Mouse (Mus musculus) limb, embryonic 11.5 days (tissue): Measurements from ENCODE around the gene Slc25a23. TPM values are rescaled to one million over a fixed set of nuclear protein-coding genes. Genes with fewer than 3 reads are reported as not detected.
A peak's percentile ranks its signal among the peaks of the same experiment; 100 is the strongest.

ENCODE experiments used
- ATAC-seq: fragments of 200-750 bp; cut with Nextera tagmentation; 2 replicates; pipeline ENCODE4 v1.8.0; 2017; ENCODE audit warnings: low read depth; ENCODE audit not compliant: insufficient number of reproducible peaks, low FRiP score, low TSS enrichment
- DNase-seq: peaks from one replicate; pipeline ENCODE4 v3.0.0-alpha.2; 2015; ENCODE audit warnings: low spot score
- H3K27ac ChIP-seq: fragments of 300-500 bp; sonication (generic); replicated peaks from 2 replicates; pipeline ENCODE4 v1.5.1; 2014; ENCODE audit warnings: low read depth, mild to moderate bottlenecking, low read length
- H3K27me3 ChIP-seq: fragments of 300-500 bp; sonication (generic); 2 replicates; pipeline ENCODE4 v1.6.1; 2014; ENCODE audit warnings: mild to moderate bottlenecking, low read length, mixed read lengths; ENCODE audit not compliant: control insufficient read depth, insufficient read depth
- H3K36me3 ChIP-seq: fragments of 300-500 bp; sonication (generic); 2 replicates; pipeline ENCODE4 v1.6.1; 2014; ENCODE audit warnings: mild to moderate bottlenecking, low read length, moderate library complexity, mixed read lengths; ENCODE audit not compliant: control insufficient read depth, insufficient read depth
- H3K4me1 ChIP-seq: fragments of 300-500 bp; sonication (generic); 2 replicates; pipeline ENCODE4 v1.6.1; 2014; ENCODE audit warnings: low read length, mixed read lengths; ENCODE audit not compliant: control insufficient read depth, insufficient read depth
- H3K4me2 ChIP-seq: fragments of 300-500 bp; sonication (generic); 2 replicates; pipeline ENCODE4 v1.6.1; 2014; ENCODE audit warnings: low read depth, mild to moderate bottlenecking, moderate library complexity; ENCODE audit not compliant: severe bottlenecking
- H3K4me3 ChIP-seq: fragments of 300-500 bp; sonication (generic); 2 replicates; pipeline ENCODE4 v1.5.1; 2014; ENCODE audit warnings: low read depth, low read length
- H3K9ac ChIP-seq: fragments of 300-500 bp; sonication (generic); 2 replicates; pipeline ENCODE4 v1.6.1; 2014; ENCODE audit warnings: mild to moderate bottlenecking, low read length
- H3K9me3 ChIP-seq: fragments of 300-500 bp; sonication (generic); 2 replicates; pipeline ENCODE4 v1.6.1; 2016; ENCODE audit warnings: low read length; ENCODE audit not compliant: control insufficient read depth
- WGBS: fragments of 180-500 bp; shearing (Covaris S2); extraction: QIAGEN DNeasy Blood & Tissue Kit; methylation state at CpG from one replicate; pipeline ENCODE4 v1.1.7; 2014; 5-methylcytosine and 5-hydroxymethylcytosine counted together
- polyA plus RNA-seq: library from polyadenylated mRNA; unstranded; fragments of >200 nt; fragmentation: Nextera tagmentation; extraction: Ambion mirVana; gene quantifications from 2 replicates; pipeline ENCODE4 v1.2.1, GENCODE M21; 2014

Slc25a23 gene
- polyA plus RNA-seq, 1 experiment from 2014 or later, result 4.5 TPM

DNA sequence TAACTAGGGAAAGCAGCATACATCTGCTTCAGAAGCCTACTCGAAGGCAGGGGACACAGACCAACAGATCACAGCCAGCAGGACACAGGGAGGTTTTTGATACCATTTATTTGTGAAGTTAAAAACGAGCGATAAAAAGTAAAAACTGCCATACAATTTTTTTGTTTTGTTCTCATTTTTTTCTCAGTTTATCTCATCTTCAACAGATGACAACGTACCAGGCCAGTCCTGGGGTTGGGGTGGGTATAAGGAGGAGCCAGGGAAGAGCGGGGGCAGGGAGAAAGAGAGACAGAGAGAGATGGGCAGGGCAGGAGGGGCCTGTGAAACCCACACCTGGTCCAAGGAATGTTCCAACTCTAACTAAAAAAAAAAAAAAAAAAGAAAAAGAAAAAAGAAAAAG lies 38.7 kb downstream of the Slc25a23 start:
- Histone ChIP-seq H3K4me3 (no peak overlapping the region), H3K4me2 (no peak overlapping the region), H3K9ac (no peak overlapping the region), H3K36me3 (peaks cover 50% of the 10 kb centered on the region), H3K27me3 (no peaks in the 10 kb centered on the region), H3K4me1 (no peaks in the 10 kb centered on the region), H3K9me3 (no peaks in the 10 kb centered on the region), H3K27ac (no peak overlapping the region)
- ATAC-seq, result no peak
- DNase-seq, result no peak
- 93% methylated on average over 5 of the region's 5 CpGs for WGBS

- H3K4me2 ChIP-seq, result no peak overlapping the region
- H3K4me3 ChIP-seq, result no peak overlapping the region
- no peak for DNase-seq
- no peaks in the 10 kb centered on the region for H3K27me3 ChIP-seq
- no peaks in the 10 kb centered on the region for H3K9me3 ChIP-seq
- WGBS, result 75% methylated on average over 2 of the region's 2 CpGs
- no peak for ATAC-seq
- no peak overlapping the region for H3K27ac ChIP-seq
- no peaks in the 10 kb centered on the region for H3K4me1 ChIP-seq
- peaks cover 38% of the 10 kb centered on the region for H3K36me3 ChIP-seq
- no peak overlapping the region for H3K9ac ChIP-seq
Measured at GRCm38 (mm10) chr17:57019693-57020092, 40.0 kb downstream of the Slc25a23 start.

- H3K4me1 ChIP-seq, result peaks cover 4% of the 10 kb centered on the region; the same call in 1 of the 2 replicates
- peak overlapping the region; percentile 84; the same call in 1 of the 2 replicates for H3K4me2 ChIP-seq
- H3K9me3 ChIP-seq, result no peaks in the 10 kb centered on the region
- peak overlapping the region; percentile 68; the same call in 1 of the 2 replicates for H3K4me3 ChIP-seq
- peak overlapping the region; percentile 72; the same call in 1 of the 2 replicates for H3K27ac ChIP-seq
- no peak for DNase-seq
- no peaks in the 10 kb centered on the region for H3K27me3 ChIP-seq
- ATAC-seq, result no peak
- 75% methylated on average over 13 of the region's 13 CpGs for WGBS
- peak overlapping the region; percentile 80; the same call in 1 of the 2 replicates for H3K9ac ChIP-seq
- H3K36me3 ChIP-seq, result no peaks in the 10 kb centered on the region
Measured at GRCm38 (mm10) chr17:57012245-57012795, 47.3 kb downstream of the Slc25a23 start.

DNA sequence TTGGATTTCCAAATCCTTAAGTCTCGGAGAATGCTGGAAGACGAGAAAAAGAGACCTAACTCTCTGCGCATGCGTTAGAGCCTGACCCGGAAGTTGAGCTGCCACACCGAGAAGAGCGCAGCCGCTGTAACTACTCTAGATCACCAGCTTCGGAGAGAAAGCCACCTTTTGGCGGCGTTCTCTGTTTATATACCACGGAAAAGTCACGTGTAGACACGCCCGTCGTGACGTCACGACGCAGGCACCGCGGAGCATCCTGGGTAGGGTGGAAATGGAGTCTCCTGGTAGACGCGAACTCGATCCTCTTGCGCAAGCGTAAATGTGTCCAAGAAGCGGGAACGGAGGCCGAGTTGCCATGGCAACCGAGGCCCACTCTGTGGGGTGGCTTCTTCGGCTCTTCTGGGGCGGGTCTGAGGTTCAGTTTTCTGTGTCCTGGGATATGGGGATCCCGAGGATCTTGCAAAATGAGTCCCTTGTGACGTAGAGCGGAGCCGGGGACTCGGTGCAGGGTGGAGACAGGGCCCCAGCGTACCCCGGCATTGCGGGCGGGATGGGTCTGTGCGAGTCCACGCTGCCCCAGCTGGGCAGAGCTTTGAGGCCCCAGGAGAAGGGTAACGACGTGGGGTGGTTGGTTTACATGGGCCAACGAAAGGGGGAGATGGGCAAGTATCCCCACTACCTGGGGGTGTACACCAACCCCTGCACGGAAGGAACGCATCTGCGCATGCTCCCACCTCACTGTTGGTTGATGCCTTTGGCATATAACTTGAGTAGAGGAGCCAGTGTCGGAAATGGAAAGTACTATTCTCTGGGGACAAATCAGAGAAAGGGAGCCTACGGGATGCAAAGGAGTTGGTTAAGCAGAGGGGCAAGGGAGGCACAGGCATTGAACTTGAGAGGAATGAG lies 48.2 kb downstream of the Slc25a23 start, which contains the start of the genes Gtf2f1 and Gm17949:
Gtf2f1 (minus strand) TSS at position 53 of the 906 bp plus-strand sequence.
Gm17949 (plus strand) TSS at position 234 of the 906 bp plus-strand sequence.
- H3K4me1 ChIP-seq, result peaks cover 4% of the 10 kb centered on the region; the same call in 1 of the 2 replicates
- ATAC-seq (peak; percentile 89), DNase-seq (peak; percentile 99)
- H3K4me2 ChIP-seq, result peak within 1 kb of the TSS; percentile 84
- WGBS, result under 1% methylated on average over 51 of the region's 51 CpGs
- peak within 1 kb of the TSS; percentile 72 for H3K27ac ChIP-seq
- H3K9ac ChIP-seq, result peak within 1 kb of the TSS; percentile 80
- peaks cover 2% of the 10 kb centered on the region; the same call in 1 of the 2 replicates for H3K36me3 ChIP-seq
- no peaks in the 10 kb centered on the region for H3K9me3 ChIP-seq
- H3K4me3 ChIP-seq, result peak within 1 kb of the TSS; percentile 68
- H3K27me3 ChIP-seq, result no peaks in the 10 kb centered on the region

GRCm38 (mm10) chr17:57010911-57011235 lies 48.8 kb downstream of the Slc25a23 start:
- no peak overlapping the region for H3K27ac ChIP-seq
- H3K4me2 ChIP-seq, result peak overlapping the region; percentile 74
- no peaks in the 10 kb centered on the region for H3K9me3 ChIP-seq
- DNase-seq, result no peak
- peak overlapping the region; percentile 68 for H3K4me3 ChIP-seq
- peaks cover 4% of the 10 kb centered on the region; the same call in 1 of the 2 replicates for H3K4me1 ChIP-seq
- peak; percentile 44 for ATAC-seq
- H3K36me3 ChIP-seq, result peaks cover 6% of the 10 kb centered on the region; the same call in 1 of the 2 replicates
- under 1% methylated on average over 19 of the region's 19 CpGs for WGBS
- peak overlapping the region; percentile 53; the same call in 1 of the 2 replicates for H3K9ac ChIP-seq
- no peaks in the 10 kb centered on the region for H3K27me3 ChIP-seq

DNA sequence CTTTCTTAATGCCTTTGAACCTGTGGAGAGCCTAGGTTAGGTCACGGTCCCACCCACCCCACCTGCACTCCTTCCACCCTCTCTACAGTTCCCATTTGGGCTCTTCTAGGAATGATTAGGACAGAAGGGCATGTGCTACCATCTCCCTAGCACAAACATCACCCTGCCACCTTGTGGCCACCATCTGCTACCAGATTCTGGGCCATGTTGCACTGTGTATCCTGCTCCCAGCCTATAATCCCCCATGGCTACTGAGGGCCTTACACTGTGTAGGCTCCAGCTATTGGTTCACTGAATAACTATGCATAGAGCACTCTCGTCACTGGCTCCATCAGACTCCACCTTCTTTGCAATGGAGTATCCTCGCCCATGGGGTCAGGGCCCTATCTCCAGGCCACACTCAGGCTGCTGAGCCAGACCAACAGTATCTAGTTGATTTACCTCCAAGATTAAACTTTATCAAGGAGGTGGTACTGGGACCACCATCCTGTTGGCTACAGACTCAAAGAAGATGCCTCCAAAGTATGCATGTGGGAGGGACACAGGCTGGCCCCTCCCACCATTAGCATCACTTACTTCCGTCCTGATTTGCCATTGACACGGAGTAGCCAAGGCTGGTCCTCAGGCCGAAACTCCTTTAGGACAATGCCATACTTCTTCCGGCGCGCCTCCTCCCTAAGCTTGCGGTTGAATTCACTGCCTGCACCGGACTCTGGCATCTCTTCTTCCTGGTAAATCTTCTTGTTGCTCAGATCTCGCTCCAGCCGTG lies 52.3 kb downstream of the Slc25a23 start:
- DNase-seq, result no peak
- H3K4me1 ChIP-seq, result peaks cover 4% of the 10 kb centered on the region; the same call in 1 of the 2 replicates
- H3K36me3 ChIP-seq, result peaks cover 20% of the 10 kb centered on the region
- no peaks in the 10 kb centered on the region for H3K9me3 ChIP-seq
- no peaks in the 10 kb centered on the region for H3K27me3 ChIP-seq
- WGBS, result 93% methylated on average over 13 of the region's 13 CpGs
- H3K4me3 ChIP-seq, result no peak overlapping the region
- no peak overlapping the region for H3K9ac ChIP-seq
- no peak for ATAC-seq
- H3K4me2 ChIP-seq, result no peak overlapping the region
- H3K27ac ChIP-seq, result no peak overlapping the region

DNA sequence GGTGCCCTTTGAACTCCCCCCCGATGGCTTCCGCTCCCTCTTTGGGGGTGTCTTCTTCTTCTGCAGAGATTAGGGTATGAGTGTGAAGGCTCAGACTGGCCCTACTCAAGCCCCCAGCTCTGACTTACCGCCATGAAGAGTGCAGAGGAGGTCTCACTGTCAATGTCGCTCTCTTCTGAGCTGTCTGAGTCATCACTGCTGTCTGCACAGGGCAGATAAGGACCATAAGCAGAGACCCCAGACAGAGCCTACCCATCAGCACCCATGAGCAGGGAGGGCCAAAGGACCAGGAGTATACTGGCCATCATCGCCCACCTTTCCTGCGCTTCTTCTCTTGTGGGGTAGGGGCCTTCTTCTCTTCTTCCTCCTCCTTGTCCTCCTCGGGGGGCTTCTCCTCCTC lies 55.7 kb downstream of the Slc25a23 start:
- WGBS, result 93% methylated on average over 7 of the region's 7 CpGs
- no peak overlapping the region for H3K9ac ChIP-seq
- ATAC-seq (no peak), DNase-seq (no peak)
- peaks cover 23% of the 10 kb centered on the region for H3K36me3 ChIP-seq
- H3K27me3 ChIP-seq, result no peaks in the 10 kb centered on the region
- no peak overlapping the region for H3K4me2 ChIP-seq
- H3K4me3 ChIP-seq, result no peak overlapping the region
- H3K4me1 ChIP-seq, result no peaks in the 10 kb centered on the region
- no peaks in the 10 kb centered on the region for H3K9me3 ChIP-seq
- H3K27ac ChIP-seq, result no peak overlapping the region

DNA sequence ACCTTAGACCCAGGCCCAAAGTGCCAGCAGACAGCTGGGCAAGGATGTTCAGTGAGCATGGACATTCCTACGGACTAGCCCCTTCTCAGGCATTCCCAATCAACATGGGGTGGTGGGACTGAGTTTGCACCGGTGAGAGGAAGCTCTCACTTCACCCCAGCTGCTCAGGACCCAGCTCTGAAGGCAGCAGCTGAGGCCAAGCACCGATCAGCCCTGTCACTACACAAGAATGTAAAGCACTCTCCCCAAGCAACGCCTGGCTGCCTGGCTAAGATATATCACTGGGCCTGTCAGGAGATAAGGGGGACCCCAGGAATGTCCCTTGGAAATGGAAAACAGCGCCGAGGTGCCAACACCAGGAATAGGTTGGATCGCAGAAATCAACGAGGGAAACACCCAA lies 58.4 kb downstream of the Slc25a23 start:
- DNase-seq (no peak), ATAC-seq (no peak)
- H3K9ac ChIP-seq, result no peak overlapping the region
- H3K4me3 ChIP-seq, result no peak overlapping the region
- no peak overlapping the region for H3K4me2 ChIP-seq
- H3K4me1 ChIP-seq, result 0 out of 2 replicates have a peak, but pooled peaks cover 5% of the 10 kb centered on the region
- no peaks in the 10 kb centered on the region for H3K27me3 ChIP-seq
- H3K27ac ChIP-seq, result no peak overlapping the region
- no peaks in the 10 kb centered on the region for H3K9me3 ChIP-seq
- H3K36me3 ChIP-seq, result peaks cover 18% of the 10 kb centered on the region
- 74% methylated on average over 8 of the region's 8 CpGs for WGBS
